Mouse (Mus musculus) forebrain, embryonic 14.5 days (tissue): Measurements from ENCODE around the gene Dus3l. TPM values are rescaled to one million over a fixed set of nuclear protein-coding genes. Genes with fewer than 3 reads are reported as not detected.
A peak's percentile ranks its signal among the peaks of the same experiment; 100 is the strongest.

Experiments used
- ATAC-seq: fragments of 200-750 bp; cut with Nextera tagmentation; 2 replicates; pipeline ENCODE4 v1.8.0; 2017; ENCODE audit warnings: mild to moderate bottlenecking, moderate library complexity
- DNase-seq: peaks from one replicate; pipeline ENCODE4 v3.0.0-alpha.2; 2015; ENCODE audit warnings: low spot score
- H3K27ac ChIP-seq: fragments of 300-500 bp; sonication (generic); 2 replicates; pipeline ENCODE4 v1.5.1; 2014; ENCODE audit warnings: low read depth, mild to moderate bottlenecking, control low read depth, low read length, moderate library complexity
- H3K27me3 ChIP-seq: fragments of 300-500 bp; sonication (generic); replicated peaks from 2 replicates; pipeline ENCODE4 v1.6.1; 2014; ENCODE audit warnings: low read length, control low read depth, mixed read lengths; ENCODE audit not compliant: control insufficient read depth, insufficient read depth
- H3K36me3 ChIP-seq: fragments of 300-500 bp; sonication (generic); 2 replicates; pipeline ENCODE4 v1.6.1; 2014; ENCODE audit warnings: low read length, control low read depth; ENCODE audit not compliant: control insufficient read depth, insufficient read depth
- H3K4me1 ChIP-seq: fragments of 300-500 bp; sonication (generic); 2 replicates; pipeline ENCODE4 v1.6.1; 2014; ENCODE audit warnings: antibody characterized with exemption, low read length, control low read depth; ENCODE audit not compliant: control insufficient read depth, insufficient read depth
- H3K4me2 ChIP-seq: fragments of 300-500 bp; sonication (generic); 2 replicates; pipeline ENCODE4 v1.6.1; 2014; ENCODE audit warnings: mild to moderate bottlenecking, control low read depth, low read length
- H3K4me3 ChIP-seq: fragments of 300-500 bp; sonication (generic); 2 replicates; pipeline ENCODE4 v1.5.1; 2014; ENCODE audit warnings: low read depth, low read length, control low read depth
- H3K9ac ChIP-seq: fragments of 300-500 bp; sonication (generic); 2 replicates; pipeline ENCODE4 v1.6.1; 2014; ENCODE audit warnings: mild to moderate bottlenecking, low read length, control low read depth, moderate library complexity
- H3K9me3 ChIP-seq: fragments of 300-500 bp; sonication (generic); replicated peaks from 2 replicates; pipeline ENCODE4 v1.6.1; 2016; ENCODE audit warnings: low read length, control low read depth, mixed read lengths; ENCODE audit not compliant: control insufficient read depth
- WGBS: fragments of 180-500 bp; shearing (Covaris S2); extraction: QIAGEN DNeasy Blood & Tissue Kit; methylation state at CpG from one replicate; pipeline ENCODE4 v1.1.7; 2014; 5-methylcytosine and 5-hydroxymethylcytosine counted together
- polyA plus RNA-seq: library from polyadenylated mRNA; unstranded; fragments of >200 nt; fragmentation: Nextera tagmentation; extraction: Ambion mirVana; gene quantifications from 2 replicates; pipeline ENCODE4 v1.2.1, GENCODE M21; 2014

Dus3l gene
- polyA plus RNA-seq, 1 experiment from 2014 or later: 48.2 TPM

GRCm38 (mm10) chr17:56744173-56744572 lies 20.4 kb upstream of the Dus3l start:
- no peaks in the 10 kb centered on the region for H3K27me3 ChIP-seq
- 69% methylated on average over 5 of the region's 5 CpGs for WGBS
- no peak for ATAC-seq
- H3K9ac ChIP-seq: no peak overlapping the region
- no peaks in the 10 kb centered on the region for H3K9me3 ChIP-seq
- no peak overlapping the region for H3K4me2 ChIP-seq
- H3K4me1 ChIP-seq: no peaks in the 10 kb centered on the region
- H3K36me3 ChIP-seq: no peaks in the 10 kb centered on the region
- H3K4me3 ChIP-seq: no peak overlapping the region
- no peak overlapping the region for H3K27ac ChIP-seq
- DNase-seq: no peak

GRCm38 (mm10) chr17:56751404-56752072 lies 13.0 kb upstream of the Dus3l start:
- H3K27ac ChIP-seq: no peak overlapping the region
- peaks cover 49% of the 10 kb centered on the region for H3K27me3 ChIP-seq
- no peaks in the 10 kb centered on the region for H3K4me1 ChIP-seq
- H3K36me3 ChIP-seq: no peaks in the 10 kb centered on the region
- WGBS: 24% methylated on average over 67 of the region's 71 CpGs
- DNase-seq (peak; percentile 83), ATAC-seq (peak; percentile 88)
- no peaks in the 10 kb centered on the region for H3K9me3 ChIP-seq
- H3K9ac ChIP-seq: peak overlapping the region; percentile 43
- peak overlapping the region; percentile 32 for H3K4me2 ChIP-seq
- peak overlapping the region; percentile 21 for H3K4me3 ChIP-seq

- H3K27ac ChIP-seq: no peak overlapping the region
- WGBS: 16% methylated on average over 15 of the region's 15 CpGs
- H3K9me3 ChIP-seq: no peaks in the 10 kb centered on the region
- peaks cover 6% of the 10 kb centered on the region for H3K4me1 ChIP-seq
- no peaks in the 10 kb centered on the region for H3K36me3 ChIP-seq
- H3K4me2 ChIP-seq: no peak overlapping the region
- DNase-seq (no peak), ATAC-seq (no peak)
- no peak overlapping the region for H3K4me3 ChIP-seq
- peaks cover 62% of the 10 kb centered on the region for H3K27me3 ChIP-seq
- H3K9ac ChIP-seq: no peak overlapping the region
Measured at GRCm38 (mm10) chr17:56753452-56753851, 11.1 kb upstream of the Dus3l start.

GRCm38 (mm10) chr17:56754271-56755185 lies 10.0 kb upstream of the Dus3l start:
- Histone ChIP-seq H3K36me3 (no peaks in the 10 kb centered on the region), H3K4me2 (no peak overlapping the region), H3K9ac (no peak overlapping the region), H3K27me3 (peaks cover 62% of the 10 kb centered on the region), H3K9me3 (no peaks in the 10 kb centered on the region), H3K4me1 (peaks cover 6% of the 10 kb centered on the region), H3K4me3 (no peak overlapping the region), H3K27ac (no peak overlapping the region)
- ATAC-seq (no peak), DNase-seq (no peak)
- 20% methylated on average over 36 of the region's 36 CpGs for WGBS

GRCm38 (mm10) chr17:56756703-56757399 lies 7.7 kb upstream of the Dus3l start:
- H3K9ac ChIP-seq: peak overlapping the region; percentile 54
- H3K4me2 ChIP-seq: peak overlapping the region; percentile 78
- H3K4me3 ChIP-seq: peak overlapping the region; percentile 37
- no peak overlapping the region; the same call in 1 of the 2 replicates for H3K27ac ChIP-seq
- H3K36me3 ChIP-seq: no peaks in the 10 kb centered on the region
- ATAC-seq: peak; percentile 5; the same call in 1 of the 2 replicates
- peaks cover 6% of the 10 kb centered on the region for H3K4me1 ChIP-seq
- no peaks in the 10 kb centered on the region for H3K9me3 ChIP-seq
- under 1% methylated on average over 50 of the region's 51 CpGs for WGBS
- H3K27me3 ChIP-seq: peaks cover 58% of the 10 kb centered on the region
- no peak for DNase-seq

GRCm38 (mm10) chr17:56757416-56758123 lies 7.0 kb upstream of the Dus3l start, which contains the start of gene Nrtn:
Gene Nrtn, minus strand, starts transcription at chr17:56757530.
- peaks cover 8% of the 10 kb centered on the region for H3K4me1 ChIP-seq
- peak within 1 kb of the TSS; percentile 54 for H3K9ac ChIP-seq
- under 1% methylated on average over 44 of the region's 48 CpGs for WGBS
- peak; percentile 55 for ATAC-seq
- DNase-seq: peak; percentile 74
- peak within 1 kb of the TSS; percentile 78 for H3K4me2 ChIP-seq
- H3K27me3 ChIP-seq: peaks cover 52% of the 10 kb centered on the region
- H3K9me3 ChIP-seq: no peaks in the 10 kb centered on the region
- peak within 1 kb of the TSS; percentile 37 for H3K4me3 ChIP-seq
- no peak within 1 kb of the TSS; the same call in 1 of the 2 replicates for H3K27ac ChIP-seq
- H3K36me3 ChIP-seq: no peaks in the 10 kb centered on the region

- Histone ChIP-seq H3K27ac (no peak overlapping the region), H3K9me3 (no peaks in the 10 kb centered on the region), H3K27me3 (peaks cover 47% of the 10 kb centered on the region), H3K36me3 (no peaks in the 10 kb centered on the region), H3K4me1 (peaks cover 8% of the 10 kb centered on the region), H3K4me3 (no peak overlapping the region), H3K4me2 (no peak overlapping the region), H3K9ac (no peak overlapping the region)
- 5% methylated on average over 12 of the region's 12 CpGs for WGBS
- ATAC-seq (no peak), DNase-seq (no peak)
Measured at GRCm38 (mm10) chr17:56758132-56758531, 6.4 kb upstream of the Dus3l start.

GRCm38 (mm10) chr17:56759261-56759660 lies 5.3 kb upstream of the Dus3l start:
- no peak overlapping the region for H3K4me2 ChIP-seq
- 60% methylated on average over 7 of the region's 7 CpGs for WGBS
- H3K4me3 ChIP-seq: no peak overlapping the region
- DNase-seq: no peak
- no peak for ATAC-seq
- peaks cover 36% of the 10 kb centered on the region for H3K27me3 ChIP-seq
- peaks cover 8% of the 10 kb centered on the region for H3K4me1 ChIP-seq
- no peaks in the 10 kb centered on the region for H3K36me3 ChIP-seq
- H3K9ac ChIP-seq: no peak overlapping the region
- no peaks in the 10 kb centered on the region for H3K9me3 ChIP-seq
- H3K27ac ChIP-seq: no peak overlapping the region
